ENCODE assay signal across 22 mouse cellular contexts in genomic region chr11:99177054-99177924, GRCm38 (mm10). TPM values are rescaled to one million over a fixed set of nuclear protein-coding genes. Genes with fewer than 3 reads are reported as not detected.
"Had no signal": no experiment of that assay in that cellular context is flagged by ENCODE, and none has a peak within 500 bp of the region (broad histone marks: within the 10 kb centered on the region; RNA-seq: fewer than 3 reads in every experiment).

No protein-coding gene starts in this region.

- H3K36me3 ChIP-seq: limb, embryonic 12.5 days; limb, embryonic 15.5 days; lung, embryonic 15.5 days; midbrain, embryonic 10.5 days; midbrain, embryonic 13.5 days had no signal

- H3K4me3 ChIP-seq: layer of hippocampus, adult 2 months; limb, embryonic 12.5 days; limb, embryonic 15.5 days; lung, embryonic 15.5 days; megakaryocyte, embryonic 14.5 days; midbrain, embryonic 10.5 days; midbrain, embryonic 13.5 days; myocyte had no signal

- H3K27me3 ChIP-seq: limb, embryonic 12.5 days; limb, embryonic 15.5 days; lung, embryonic 15.5 days; midbrain, embryonic 13.5 days had no signal

- DNase-seq: kidney, adult 2 months; kidney, postnatal 25 days; layer of hippocampus, adult 9-11 months; left cerebral cortex, postnatal 4 days; lung, adult 18-20 months; lung, postnatal 10 days; lung, postnatal 36 days; thymus, adult 18-20 months; thymus, postnatal 36 days had no signal

- H3K4me1 ChIP-seq: limb, embryonic 12.5 days; limb, embryonic 15.5 days; lung, embryonic 15.5 days; megakaryocyte, embryonic 14.5 days; midbrain, embryonic 13.5 days had no signal

- H3K27ac ChIP-seq: kidney, postnatal 0 days; layer of hippocampus, adult 2 months; limb, embryonic 12.5 days; limb, embryonic 15.5 days; liver, embryonic 14.5 days; lung, embryonic 15.5 days; midbrain, embryonic 10.5 days; midbrain, embryonic 13.5 days had no signal

RNA-seq across cellular contexts. Expression of gene Ccr7, which starts 22.4 kb away (rescaled TPM):
- total RNA-seq: layer of hippocampus, adult 2 months; left cerebral cortex, postnatal 14 days; left cerebral cortex, postnatal 4 days had no signal
- polyA plus RNA-seq: kidney, embryonic 14.5 days; midbrain, embryonic 13.5 days; neural tube, embryonic 14.5 days had no signal
